Mouse (Mus musculus) thymus, adult 18-20 months (tissue): Measurements from ENCODE around the gene Ceacam9.

Source experiments
- DNase-seq, 2 experiments: peaks; one replicate each; pipeline ENCODE4 v3.0.0; 2022; ENCODE audit warnings: mixed read lengths in 2 of 2

The Ceacam9 gene

DNA sequence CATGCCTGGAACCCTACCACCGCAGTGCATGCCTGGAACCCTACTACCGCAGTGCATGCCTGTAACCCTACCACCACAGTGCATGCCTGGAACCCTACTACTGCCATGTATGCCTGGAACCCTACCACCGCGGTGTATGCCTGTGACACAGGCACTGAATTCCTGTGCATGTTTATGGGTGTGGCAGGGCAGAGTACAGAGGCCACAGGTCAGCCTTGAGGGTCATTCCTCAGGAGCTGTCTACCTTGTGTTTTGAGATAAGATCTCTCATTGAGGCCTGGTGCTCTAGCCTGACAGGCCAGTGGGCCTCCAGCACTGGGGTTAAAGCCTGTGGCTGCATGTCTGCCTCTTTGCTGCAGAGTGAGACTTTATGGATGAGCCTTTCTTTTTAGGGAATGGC is 23.6 kb downstream of the Ceacam9 start:
- DNase-seq = no peak

DNA sequence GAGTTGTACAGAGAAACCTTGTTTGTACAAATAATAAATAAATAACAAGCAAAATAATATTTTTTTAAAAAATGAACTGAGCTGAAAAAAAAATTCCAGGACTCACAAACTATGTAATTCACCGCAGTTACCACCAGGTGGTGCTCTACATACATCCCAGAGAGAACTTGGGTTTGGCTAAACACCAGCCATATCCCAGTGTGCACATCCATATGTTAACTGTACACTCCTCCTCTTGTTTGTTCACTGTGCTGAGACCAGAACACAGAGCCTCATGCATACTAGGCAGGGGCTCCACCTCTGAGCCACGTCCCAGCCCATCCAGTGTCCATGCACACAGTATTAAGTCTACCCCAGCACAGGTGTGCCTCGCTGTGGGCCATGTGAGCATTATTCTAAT is 24.4 kb downstream of the Ceacam9 start:
- DNase-seq = no peak

DNA sequence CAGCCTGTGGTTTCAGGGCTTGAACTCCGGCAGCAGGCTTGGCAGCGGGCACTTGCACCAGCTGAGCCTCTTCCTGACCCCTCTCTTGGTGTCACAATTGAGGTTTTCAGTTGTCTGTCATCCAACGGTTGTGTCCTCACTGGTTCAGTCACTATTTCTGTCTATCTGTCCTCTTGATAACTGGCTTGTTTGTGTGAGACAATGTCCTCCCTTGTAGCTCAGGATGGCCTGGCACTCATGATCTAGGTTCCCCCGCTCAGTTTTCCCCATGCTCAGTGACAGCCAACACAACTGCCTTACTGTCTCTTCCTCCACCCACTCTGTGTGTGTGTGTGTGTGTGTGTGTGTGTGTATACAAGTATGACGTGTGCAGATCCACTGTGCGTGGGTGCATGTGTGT is 25.9 kb downstream of the Ceacam9 start:
- no peak for DNase-seq

DNA sequence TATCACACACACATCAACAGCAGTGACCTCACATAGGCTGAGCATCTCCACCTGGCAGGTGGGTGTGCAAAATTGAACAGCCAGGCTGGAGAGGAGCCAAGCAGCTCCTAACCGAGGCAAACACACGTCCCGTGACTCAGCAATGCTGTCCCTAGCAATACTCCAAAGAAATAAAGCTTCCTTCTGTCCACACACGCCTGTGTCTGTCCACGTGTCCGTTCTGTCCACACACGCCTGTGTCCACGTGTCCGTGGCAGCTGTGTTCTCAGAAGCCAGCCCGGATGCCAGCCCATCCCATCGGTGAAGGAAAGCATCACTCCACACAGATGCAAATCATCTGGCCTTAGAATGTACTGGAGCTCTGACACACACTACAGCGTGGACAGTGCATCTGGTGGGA is 30.3 kb downstream of the Ceacam9 start:
- DNase-seq = no peak

DNA sequence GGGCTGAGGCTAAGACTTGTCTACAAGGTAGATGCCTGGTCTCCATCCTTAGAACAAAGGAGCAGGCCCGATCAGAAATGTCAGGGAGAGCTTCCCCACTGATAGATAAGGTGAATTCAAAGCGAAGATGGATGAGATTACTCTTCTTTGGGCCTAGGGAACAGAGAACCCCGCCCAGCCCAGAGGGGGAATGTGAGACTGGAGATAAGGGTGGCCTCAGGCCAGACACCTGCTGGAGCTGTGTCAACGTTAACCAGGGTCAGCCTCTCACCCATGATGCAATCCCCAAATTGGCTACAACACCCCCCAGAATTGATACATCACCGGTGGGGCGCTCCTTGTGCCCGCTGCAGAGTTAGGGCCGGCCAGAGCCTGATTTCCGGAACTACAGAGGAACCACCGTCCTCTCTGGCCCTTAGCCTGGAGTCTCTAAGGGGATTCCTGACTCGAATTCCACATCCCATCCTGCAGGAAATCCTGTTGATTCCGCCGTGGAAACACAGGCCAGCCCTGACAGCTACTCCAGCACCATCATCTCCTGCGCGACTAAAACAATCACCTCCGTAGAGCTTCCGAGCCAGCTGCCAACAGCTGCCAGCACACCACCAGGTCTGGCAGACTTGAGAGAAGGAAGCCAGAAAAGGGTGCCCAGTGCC is 33.8 kb downstream of the Ceacam9 start:
- no peak for DNase-seq

DNA sequence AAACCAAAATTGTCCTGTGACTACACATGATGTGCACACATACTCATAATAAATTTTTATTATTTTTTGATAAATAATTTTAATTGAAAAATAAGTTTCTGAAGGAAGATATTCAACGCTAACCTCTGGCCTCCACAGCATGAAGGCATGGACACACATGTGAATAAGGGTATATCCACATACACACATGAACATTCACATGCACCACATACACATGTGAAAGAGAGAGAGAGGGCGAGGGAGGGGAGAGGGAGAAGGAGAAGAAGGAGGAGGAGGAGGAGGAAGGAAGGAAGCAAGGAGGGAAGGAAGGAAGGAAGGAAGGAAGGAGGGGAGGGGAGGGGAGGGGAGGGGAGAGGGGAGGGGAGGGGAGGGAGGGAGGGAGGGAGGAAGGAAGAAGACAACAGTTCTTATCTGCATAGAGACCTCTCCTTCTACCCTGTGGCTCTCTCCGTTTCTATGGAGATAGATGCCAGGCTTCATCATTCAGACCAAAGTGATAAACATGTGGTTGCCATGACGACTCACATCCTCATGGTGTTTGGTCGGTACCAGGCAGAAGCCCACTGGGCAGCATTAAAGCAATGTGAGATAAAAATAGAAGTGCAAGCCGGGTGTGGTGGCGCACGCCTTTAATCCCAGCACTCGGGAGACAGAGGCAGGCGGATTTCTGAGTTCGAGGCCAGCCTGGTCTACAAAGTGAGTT is 37.3 kb downstream of the Ceacam9 start:
- DNase-seq = no peak

DNA sequence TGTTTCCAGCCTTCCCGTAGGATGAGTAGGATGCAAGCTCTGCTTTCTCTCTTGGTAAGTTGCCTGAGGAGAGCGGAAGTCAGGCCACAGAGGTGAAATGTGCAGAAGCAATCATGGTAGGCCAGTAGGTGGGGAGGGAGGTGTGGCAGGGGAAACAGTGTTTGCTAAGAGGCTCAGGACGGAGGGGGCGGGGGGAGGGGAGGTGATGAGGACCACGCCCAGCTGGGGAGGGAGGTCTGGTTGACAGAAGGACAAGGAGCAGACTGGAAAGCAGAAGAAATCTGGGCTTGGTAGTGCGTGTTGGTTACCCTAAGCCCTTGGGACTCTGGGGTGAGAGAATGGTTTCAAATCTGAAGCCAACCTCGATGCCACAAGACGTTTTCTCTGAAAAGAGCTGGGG is 38.6 kb downstream of the Ceacam9 start:
- DNase-seq = peak in 1 of 2 experiments; percentile 30

DNA sequence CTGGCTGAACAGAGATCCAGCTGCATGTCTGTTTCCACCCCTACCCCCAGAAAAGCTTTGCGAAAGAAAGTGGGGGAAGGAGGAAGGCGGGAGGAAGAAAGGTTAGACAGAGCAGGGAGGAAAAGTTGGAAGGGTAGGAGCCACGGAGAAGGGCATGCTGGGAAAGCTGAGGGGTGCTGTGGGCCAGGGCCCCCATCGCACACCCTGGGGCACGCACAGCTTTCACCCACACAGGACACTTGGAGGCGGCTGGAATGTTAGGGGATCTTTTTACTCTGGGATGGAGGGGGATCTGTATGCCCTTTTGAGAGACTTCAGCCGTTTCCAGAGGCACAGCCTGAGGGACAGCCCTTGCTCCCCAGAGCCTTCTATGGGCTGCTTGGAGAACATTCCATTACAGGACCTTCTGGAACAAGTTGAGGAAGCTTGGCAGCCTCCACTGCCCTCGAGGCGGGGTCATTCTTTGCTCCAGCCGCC is 39.3 kb downstream of the Ceacam9 start:
- DNase-seq = no peak

DNA sequence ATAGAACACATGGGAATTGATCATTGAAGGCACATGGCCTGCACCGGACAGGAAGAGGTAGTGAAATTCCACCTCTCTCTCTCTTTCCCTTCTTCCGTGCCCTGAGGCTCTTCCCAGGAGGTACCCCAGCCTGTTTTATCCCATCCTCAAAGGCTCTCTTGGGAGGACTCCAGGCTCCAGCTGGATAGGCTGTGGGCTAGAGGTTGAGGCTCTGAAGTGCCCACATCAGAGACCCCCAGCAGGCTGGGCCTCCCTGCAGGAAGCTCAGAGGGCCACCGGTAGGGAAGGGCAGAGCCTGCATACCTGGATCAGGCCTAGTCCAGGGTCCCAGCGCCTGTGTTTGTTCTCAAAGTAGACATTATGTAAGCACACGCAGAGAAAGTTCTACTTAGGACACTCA is 39.9 kb downstream of the Ceacam9 start:
- no peak for DNase-seq

DNA sequence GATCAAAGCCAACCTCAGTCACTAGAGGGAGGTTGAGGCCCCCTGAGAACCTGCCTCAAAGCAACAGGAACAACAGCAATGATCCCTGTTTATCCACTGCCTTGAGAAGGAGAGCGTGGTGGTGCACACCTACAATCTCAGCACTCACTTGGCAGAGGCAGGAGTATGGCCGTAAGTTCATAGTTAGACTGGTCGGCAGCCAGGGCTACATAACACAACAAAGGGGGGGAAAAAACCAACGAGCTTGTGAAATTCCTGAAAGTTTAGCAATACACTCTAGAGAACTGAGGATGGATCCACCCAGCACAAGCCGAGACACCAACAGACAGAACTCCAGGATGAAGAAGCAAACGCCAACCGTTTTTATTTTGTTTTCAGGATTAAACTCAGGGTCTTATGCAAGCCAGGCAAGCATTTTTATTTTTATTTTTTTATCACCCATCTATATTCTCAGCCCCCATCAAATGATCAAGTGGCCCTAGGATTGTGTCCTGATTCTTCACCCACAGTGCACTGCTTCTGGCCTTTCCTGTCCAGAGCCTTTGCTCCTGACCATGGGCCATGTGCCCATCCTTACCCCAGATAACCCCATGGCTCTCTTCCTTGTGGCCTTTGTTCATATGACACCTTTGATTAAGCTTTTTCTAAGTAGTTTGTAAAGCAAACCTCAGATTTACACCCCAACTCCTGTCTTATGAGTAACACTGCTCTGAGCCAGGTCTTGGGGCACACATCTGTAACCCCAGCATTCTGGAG is 41.9 kb downstream of the Ceacam9 start:
- no peak for DNase-seq

DNA sequence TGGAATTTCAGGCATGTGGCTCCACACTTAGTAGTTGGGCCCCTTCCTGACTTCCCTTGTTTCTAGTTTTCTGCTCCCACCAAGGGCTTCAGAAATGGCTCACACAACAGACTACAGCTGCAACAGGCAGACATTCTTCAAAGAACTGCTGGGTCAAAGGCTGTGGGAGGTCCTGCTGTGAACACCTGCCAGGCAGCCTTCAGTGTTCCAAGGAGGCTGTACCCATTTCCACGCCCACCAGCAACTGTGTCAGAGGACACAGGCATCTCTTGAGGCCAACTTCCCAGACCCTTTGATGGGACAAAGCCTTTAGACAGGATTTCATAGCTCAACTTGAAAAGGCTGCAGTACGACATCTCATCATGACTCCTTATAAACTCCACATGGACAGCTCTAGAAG is 44.7 kb downstream of the Ceacam9 start:
- peak; percentile 56 to 77 for DNase-seq
